Mouse (Mus musculus): ENCODE measurements around the gene Cpd. TPM values are rescaled to one million over a fixed set of nuclear protein-coding genes. Genes with fewer than 3 reads are reported as not detected.

Gene Cpd
- total RNA-seq (2021), result 10 to 100 TPM; 26.2 to 29.0 TPM
- long read RNA-seq, experiment 1, full-length matches to known transcripts, result 24 of 33 reads
- long read RNA-seq, experiment 1, partial matches to known transcripts, result 5 of 33 reads
- long read RNA-seq, experiment 1, other reads (novel, unspliced or antisense), result 4 of 33 reads
- long read RNA-seq, experiment 2, full-length matches to known transcripts, result 25 of 34 reads
- long read RNA-seq, experiment 2, partial matches to known transcripts, result 3 of 34 reads
- long read RNA-seq, experiment 2, other reads (novel, unspliced or antisense), result 6 of 34 reads

DNA sequence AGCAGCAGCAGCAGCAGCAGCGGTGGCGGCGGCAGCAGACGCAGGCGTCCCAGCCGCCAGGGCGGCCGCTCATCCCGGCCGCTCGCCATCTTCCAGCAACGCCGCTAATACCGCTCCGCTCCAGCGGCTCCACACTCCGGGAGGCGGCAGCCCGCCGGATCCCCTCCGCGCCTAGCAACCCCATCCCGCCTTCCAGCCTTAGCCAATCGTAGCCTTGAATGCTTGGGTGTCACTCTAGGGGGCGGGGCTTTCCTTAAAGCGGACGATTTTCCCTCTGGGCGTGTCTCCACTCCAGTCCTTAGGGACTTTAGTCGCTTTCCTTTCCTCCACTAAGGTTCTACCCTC, at the start of gene Cpd:
Gene Cpd, minus strand, starts transcription at position 141 of the 345 bp plus-strand sequence.
- peak; percentile 98 for DNase-seq (ENCODE audit: low spot score)

DNA sequence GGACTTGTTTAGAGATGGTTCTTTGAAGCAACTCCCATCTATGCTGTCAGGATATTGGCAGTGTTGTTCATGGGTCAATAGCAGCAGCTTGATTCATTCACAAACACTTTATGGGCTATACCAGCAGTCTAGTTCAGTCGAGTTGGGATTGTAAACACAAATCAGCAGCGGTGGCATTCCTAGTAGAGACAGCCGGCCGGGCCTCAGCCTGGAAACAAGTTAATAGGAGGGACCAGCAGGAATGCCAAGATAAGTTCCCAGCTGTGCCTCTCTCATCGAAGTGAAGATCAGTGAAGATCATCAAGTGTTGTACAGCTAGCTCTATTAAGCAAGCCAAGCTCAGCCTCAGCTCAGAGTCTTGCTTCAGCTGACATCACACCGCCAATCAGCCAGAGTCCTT, 49.5 kb upstream of the Cpd start:
- no peak for DNase-seq (ENCODE audit: low spot score)

- peak; percentile 69 for DNase-seq (ENCODE audit: low spot score)
Observed at GRCm38 (mm10) chr11:76894240-76894639, 47.4 kb upstream of the Cpd start.

DNA sequence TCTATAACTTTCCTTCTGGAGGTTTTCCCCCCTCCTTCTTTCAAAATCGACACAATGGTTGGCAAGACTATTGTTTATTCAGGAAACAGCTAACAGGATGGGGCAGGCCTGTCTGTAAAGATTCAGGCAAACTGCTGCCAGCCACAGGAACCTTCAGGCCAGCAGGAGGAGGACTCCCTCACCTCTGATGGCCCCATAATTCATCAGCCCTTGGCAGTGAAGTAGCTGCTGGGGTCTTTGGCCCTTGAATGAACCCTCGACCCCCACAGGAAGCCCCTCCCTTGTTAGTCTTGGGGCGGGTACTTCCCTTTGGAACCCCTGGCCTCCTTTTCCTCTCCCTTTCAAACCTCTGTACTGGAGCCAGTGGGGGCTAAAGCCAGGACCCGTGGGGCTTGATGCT, 46.8 kb upstream of the Cpd start:
- DNase-seq (ENCODE audit: low spot score), result no peak

DNA sequence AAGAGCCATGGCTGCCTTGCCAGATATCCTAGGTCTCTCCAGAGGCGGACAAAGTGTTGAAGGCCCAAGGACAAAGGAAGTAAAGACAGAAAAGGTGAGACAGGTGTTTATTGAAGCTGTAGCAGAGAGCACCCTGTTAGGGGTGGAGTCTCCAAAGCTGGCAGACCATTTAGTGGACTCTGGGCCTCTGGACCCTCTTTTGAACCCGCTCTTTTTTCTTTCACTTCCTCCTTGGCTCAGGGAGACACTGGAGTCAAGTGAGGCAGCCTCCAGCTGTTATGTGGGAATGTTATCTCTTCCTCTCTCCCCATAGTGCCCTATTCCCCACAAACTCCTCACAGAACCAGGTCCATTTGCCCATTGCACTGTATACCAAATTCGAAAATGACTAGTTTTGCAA, 46.2 kb upstream of the Cpd start:
- DNase-seq (ENCODE audit: low spot score), result no peak

DNA sequence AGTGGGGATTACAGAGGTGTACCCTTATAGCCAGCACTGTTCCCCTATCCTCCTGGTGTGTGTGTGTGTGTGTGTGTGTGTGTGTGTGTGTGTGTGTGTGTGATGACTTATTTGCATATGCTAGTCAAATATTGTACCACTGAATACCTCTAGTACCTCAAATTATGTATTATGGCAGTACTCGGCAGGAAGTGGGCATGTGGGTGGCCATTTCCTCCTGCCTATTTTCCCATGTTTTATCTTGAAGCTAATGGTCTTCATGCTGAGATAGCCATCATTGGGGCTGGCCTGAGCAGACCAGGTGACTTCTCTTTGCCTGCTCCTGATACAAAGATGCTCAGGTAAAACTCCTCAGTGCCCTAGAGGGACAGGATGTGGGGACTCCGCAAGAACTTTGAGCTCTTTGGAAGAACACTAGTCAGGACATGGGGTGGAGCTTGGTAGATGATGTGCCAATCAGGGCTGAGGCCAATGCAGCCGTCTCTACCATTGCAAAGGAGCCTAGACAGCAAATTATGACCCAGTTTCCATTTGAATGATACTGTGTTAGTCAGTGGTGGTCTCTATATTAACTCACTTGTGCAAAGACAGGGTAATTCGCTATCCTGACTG, 45.0 kb upstream of the Cpd start:
- DNase-seq (ENCODE audit: low spot score), result no peak

DNA sequence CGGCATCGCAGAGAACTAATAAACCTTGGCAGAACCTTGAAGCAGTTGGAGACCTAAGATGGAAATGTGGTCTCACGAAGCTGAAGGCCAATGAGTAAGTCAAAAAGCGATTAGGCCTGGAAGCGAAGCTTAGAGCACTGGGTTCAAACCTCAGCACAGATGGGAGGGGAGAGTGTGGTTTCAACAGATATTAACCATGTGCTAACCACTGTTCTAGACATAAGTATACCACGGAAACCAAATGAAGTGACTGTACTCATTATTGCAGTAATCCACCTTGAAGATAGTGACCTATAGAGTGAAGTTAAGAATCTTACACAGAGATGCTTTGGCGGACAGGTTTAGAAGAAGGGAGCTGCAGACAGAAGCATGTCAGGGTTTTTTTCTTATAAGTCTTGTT, 44.4 kb upstream of the Cpd start:
- DNase-seq (ENCODE audit: low spot score), result no peak

GRCm38 (mm10) chr11:76889339-76890164, 42.7 kb upstream of the Cpd start:
- DNase-seq (ENCODE audit: low spot score), result peak; percentile 21

DNA sequence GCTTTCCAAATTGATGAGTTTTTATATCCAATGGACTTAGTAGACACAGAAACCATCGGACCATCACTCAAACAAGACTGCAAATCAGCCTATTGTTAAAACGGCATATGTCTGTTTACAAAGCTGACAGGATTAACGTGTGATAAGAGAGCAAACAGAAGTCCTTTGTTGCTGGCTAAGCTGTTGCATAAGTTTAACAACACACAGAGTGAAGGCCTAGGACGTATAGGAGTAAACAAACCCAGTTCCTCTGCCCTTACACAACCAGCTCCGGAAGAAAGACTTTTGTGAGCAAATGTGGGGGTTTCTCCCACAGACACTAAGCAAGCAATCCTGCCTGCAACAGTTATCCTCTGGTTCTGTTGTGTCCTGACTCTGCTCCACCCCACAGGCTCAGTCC, 37.6 kb upstream of the Cpd start:
- DNase-seq (ENCODE audit: low spot score), result no peak

- no peak for DNase-seq (ENCODE audit: low spot score)
Observed at GRCm38 (mm10) chr11:76879816-76880215, 33.0 kb upstream of the Cpd start.

- DNase-seq (ENCODE audit: low spot score), result no peak
Observed at GRCm38 (mm10) chr11:76874766-76875165, 27.9 kb upstream of the Cpd start.

- no peak for DNase-seq (ENCODE audit: low spot score)
Observed at GRCm38 (mm10) chr11:76873865-76874264, 27.0 kb upstream of the Cpd start.

DNA sequence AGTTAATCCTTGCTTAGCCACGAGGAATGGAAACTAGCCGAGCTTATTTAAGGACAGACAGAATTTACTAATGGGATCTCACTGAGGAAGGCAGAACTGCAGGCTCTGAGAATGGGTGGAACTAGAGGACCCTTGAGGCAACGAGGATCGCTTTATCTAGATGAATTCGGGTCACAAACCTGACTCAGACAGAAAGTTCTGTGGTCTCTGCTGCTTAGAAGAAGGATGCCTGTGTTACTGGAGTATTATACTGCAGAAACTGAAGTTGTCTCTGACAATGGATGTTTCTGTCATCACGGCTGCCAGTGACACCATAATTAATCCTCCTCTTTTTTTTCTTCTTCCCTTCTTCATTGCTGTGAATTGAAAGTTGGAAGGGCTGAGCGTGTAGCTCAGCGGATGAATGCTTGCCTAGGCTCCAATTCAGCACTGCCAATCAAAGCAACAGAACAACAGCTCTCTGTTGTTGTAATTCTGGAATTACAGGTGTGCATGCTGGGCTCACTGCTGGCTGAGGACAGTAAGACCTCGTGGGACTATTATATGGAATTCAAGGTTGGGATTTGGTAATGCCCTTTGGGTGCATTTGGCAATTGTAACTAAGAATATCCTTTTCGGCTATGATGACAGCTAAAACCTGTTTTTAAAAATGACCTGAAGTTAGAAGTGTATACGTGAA, 25.9 kb upstream of the Cpd start:
- DNase-seq (ENCODE audit: low spot score), result no peak

DNA sequence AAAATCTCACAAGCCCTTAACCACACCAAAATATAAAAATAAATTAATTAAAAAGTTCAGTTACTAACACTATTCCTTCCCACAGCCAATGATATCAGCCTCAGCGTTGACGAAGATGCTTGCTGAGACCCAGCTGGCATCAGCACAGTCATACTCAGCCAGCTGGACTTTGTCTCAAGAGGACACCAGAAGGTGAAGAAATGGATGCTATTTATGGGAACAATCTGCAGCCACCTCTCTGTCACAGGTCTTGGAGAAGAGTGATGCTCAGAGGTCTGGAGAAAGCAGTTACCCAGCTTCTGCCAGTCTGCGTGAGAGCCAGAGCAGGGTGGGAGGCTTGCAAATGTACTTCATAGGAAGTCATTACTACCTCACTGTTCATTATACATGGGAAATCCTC, 14.4 kb upstream of the Cpd start:
- DNase-seq (ENCODE audit: low spot score), result no peak

DNA sequence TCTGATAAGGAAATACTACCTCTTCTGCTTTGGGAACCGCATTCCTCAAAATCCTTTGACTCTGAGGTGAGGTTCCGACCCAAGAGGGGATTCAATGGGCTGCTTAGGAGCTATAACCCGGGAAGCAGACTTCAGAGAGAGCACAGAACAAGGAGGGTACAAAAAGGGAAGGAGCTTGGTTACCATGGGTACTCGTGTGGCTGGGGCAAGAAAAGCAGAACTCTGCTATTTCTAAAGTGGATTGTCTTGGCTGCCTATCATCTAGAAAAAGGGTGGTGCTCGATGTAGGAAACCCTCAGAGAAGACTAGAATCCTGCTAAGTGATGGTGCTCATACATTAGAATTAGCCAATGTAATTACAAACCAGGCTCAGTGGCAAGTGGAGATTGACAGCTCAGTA, 12.4 kb upstream of the Cpd start:
- no peak for DNase-seq (ENCODE audit: low spot score)

- DNase-seq (ENCODE audit: low spot score), result no peak
Observed at GRCm38 (mm10) chr11:76858781-76859180, 12.0 kb upstream of the Cpd start.

- DNase-seq (ENCODE audit: low spot score), result peak; percentile 32
Observed at GRCm38 (mm10) chr11:76857111-76857510, 10.3 kb upstream of the Cpd start.

GRCm38 (mm10) chr11:76856601-76857000, 9.8 kb upstream of the Cpd start:
- DNase-seq (ENCODE audit: low spot score), result no peak

- DNase-seq (ENCODE audit: low spot score), result no peak
Observed at GRCm38 (mm10) chr11:76854475-76855341, 7.9 kb upstream of the Cpd start.

DNA sequence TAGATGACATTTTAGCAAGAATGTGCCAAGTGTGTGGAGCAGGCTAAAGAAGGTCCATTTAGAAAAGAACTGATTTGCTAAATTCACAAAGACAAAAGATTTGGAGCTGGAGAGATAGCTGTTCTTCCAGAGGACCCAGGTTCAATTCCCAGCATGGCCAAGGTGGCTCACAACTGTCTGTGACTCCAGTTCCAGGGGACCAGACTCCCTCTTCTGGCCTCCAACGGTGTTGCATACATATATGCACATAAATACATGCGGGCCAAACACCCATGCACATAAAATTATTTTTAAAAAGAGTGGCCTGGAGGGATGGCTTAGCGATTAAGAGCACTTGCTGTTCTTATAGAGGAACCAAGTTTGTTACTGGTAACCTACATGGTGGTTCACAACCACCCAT, 4.7 kb upstream of the Cpd start:
- DNase-seq (ENCODE audit: low spot score), result no peak

- DNase-seq (ENCODE audit: low spot score), result no peak
Observed at GRCm38 (mm10) chr11:76849596-76849995, 2.8 kb upstream of the Cpd start.
